Mouse (Mus musculus): ENCODE results near the gene Enpp1.

GRCm38 (mm10) chr10:24593556-24593955, 118.4 kb downstream of the Enpp1 start:
- TF ChIP-seq CTCF (IDR thresholded peaks at IDR 0.05; ENCODE audit: borderline replicate concordance, extremely low read depth, insufficient read depth, insufficient read length) (no peak), POLR2A (IDR thresholded peaks at IDR 0.05; ENCODE audit: borderline replicate concordance, extremely low read depth, insufficient read depth, insufficient read length, poor library complexity, severe bottlenecking) (no peak)

Measured in brain, embryonic 14.5 days (tissue).